Mouse (Mus musculus): ENCODE measurements around the gene Arl14ep.

- no peak for TF ChIP-seq CTCF (IDR thresholded peaks at IDR 0.05; ENCODE audit: low read depth)
- no peak for TF ChIP-seq EP300 (IDR thresholded peaks at IDR 0.05; ENCODE audit: low read depth)
These were observed 35.9 kb upstream of the Arl14ep start for GRCm38 (mm10) chr2:107010160-107010559.

Data from liver, postnatal 0 days (tissue).